Mouse (Mus musculus) E14TG2a.4 (cell line): Measurements from ENCODE around the gene Il1rl2.

Experiments used
- CTCF ChIP-seq: conservative IDR thresholded peaks from 2 replicates; pipeline ENCODE4 v1.5.1; 2014; ENCODE audit warnings: low read length
- NANOG ChIP-seq: IDR thresholded peaks from 2 replicates; pipeline ENCODE4 v1.6.1; 2014; ENCODE audit warnings: borderline replicate concordance, low read length, mixed read lengths

GRCm38 (mm10) chr1:40404682-40405081 is 80.3 kb downstream of the Il1rl2 start:
- no peak for TF ChIP-seq CTCF
- TF ChIP-seq NANOG = no peak
